Mouse (Mus musculus): Measurements from ENCODE around the gene Rbm10. TPM values are rescaled to one million over a fixed set of nuclear protein-coding genes. Genes with fewer than 3 reads are reported as not detected.

Rbm10 gene
- polyA plus RNA-seq, 1 experiment = 17.3 TPM

DNA sequence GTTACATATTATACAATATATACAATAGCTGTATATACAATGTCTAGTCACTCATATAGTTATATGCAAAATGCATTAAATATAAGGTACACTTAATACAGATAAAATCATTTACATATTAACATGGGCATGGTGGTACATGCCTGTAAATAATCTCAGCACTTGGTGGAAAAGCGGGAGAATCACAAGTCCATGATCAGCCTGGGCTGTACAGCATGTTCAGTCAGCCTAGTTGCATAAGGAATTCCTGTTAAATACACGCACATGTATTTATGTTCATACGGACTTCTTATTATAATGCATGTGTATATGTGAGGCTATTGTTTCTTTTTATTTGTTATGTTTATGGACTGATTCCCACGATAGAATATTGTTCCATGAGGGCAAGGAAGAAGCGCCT is 40.3 kb downstream of the Rbm10 start:
- no peak overlapping the region for H3K27ac ChIP-seq (ENCODE audit: insufficient read depth, low read depth, low read length)
- H3K4me3 ChIP-seq (ENCODE audit: insufficient read depth, low read length) = peak overlapping the region; percentile 58
- no peaks in the 10 kb centered on the region for H3K4me1 ChIP-seq (ENCODE audit: control insufficient read depth, insufficient read depth, low read length)
- TF ChIP-seq CTCF (IDR thresholded peaks at IDR 0.05; ENCODE audit: low read depth, low read length) = no peak
- no peak for TF ChIP-seq POLR2A (IDR thresholded peaks at IDR 0.05; ENCODE audit: borderline replicate concordance, low read depth, low read length)

DNA sequence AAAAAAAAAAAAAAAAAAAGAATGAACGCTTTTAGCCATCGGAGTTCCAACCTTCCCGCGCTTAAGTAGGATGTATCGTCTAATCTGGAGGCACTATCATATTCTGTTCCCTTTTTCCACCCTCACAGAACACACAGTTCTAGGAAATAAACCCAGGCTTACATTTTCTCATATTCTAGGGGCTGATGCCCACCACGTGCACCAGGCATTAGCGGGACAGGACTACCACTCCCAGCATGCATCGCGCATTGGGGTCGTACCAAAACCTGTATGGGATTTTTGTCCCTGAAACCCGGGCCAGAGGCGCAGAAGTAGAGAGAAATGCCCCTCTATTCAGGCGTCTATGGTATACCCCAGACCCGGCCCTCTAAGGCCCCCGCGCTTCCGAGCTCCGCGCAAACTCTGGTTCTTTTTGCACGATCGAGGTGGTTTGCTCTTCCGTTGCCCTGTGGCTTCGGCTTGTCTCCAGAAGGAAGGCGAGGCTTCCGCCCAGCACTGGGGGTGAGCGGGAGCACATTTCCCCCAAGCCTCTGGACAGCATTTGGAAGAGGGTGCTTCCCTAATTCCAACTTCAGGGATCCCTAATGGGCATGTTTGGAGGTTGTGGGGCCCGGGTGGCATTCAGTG is 40.8 kb downstream of the Rbm10 start, which contains the start of gene Uba1:
Gene Uba1 (plus strand): TSS at position 301 of the 627 bp plus-strand sequence.
- Histone ChIP-seq H3K4me1 (ENCODE audit: control insufficient read depth, insufficient read depth, low read length) (no peaks in the 10 kb centered on the region), H3K27ac (ENCODE audit: insufficient read depth, low read depth, low read length) (peak within 1 kb of the TSS; percentile 65), H3K4me3 (ENCODE audit: insufficient read depth, low read length) (peak within 1 kb of the TSS; percentile 58)
- TF ChIP-seq POLR2A (IDR thresholded peaks at IDR 0.05; ENCODE audit: borderline replicate concordance, low read depth, low read length) = no peak
- TF ChIP-seq CTCF (IDR thresholded peaks at IDR 0.05; ENCODE audit: low read depth, low read length) = no peak

DNA sequence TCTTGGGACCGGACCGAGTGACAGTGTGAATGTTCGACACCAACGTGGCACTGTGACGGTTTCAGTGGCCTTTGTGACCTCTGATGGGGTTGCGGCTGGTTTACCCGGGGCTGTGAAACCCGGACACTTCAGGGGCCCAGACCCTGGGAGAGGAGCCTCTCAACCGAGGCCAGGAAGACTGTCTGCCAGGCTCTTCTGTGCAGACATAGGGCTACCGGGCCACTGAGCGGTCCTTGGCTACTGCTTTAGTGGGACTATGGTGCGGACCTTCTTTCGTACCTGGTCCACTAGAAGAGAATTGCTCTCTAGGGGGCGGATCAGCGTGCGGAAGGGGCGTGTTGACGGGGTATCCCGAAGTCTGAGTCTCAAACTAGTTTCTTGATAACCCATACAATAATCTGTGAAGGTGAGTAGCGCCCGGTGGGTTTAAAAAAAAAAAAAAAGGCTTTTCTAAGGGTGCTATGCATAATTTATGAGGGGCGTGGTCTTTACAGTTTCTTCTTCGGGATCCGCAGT is 41.6 kb downstream of the Rbm10 start:
- TF ChIP-seq POLR2A (IDR thresholded peaks at IDR 0.05; ENCODE audit: borderline replicate concordance, low read depth, low read length) (no peak), CTCF (IDR thresholded peaks at IDR 0.05; ENCODE audit: low read depth, low read length) (no peak)
- H3K4me1 ChIP-seq (ENCODE audit: control insufficient read depth, insufficient read depth, low read length) = no peaks in the 10 kb centered on the region
- H3K27ac ChIP-seq (ENCODE audit: insufficient read depth, low read depth, low read length) = peak overlapping the region; percentile 65
- peak overlapping the region; percentile 58 for H3K4me3 ChIP-seq (ENCODE audit: insufficient read depth, low read length)

DNA sequence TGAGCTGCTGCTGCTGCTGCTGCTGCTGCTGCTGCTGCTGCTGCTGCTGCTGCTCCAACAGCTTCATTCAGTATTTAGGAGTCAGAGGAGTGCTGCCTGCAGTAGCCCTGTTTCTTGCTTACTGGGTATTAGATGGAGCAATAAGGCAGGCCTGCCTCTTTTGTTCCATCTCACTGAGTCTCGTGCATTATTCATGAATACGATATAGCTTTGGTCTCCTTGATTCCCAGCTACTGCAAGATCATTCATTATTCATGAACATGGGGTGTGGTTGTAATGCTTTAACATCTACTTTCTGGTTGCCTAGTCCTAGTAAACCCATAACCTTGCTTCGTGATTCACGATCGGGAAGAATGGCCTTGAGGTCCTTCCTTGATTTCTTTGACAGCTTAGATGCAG is 45.0 kb downstream of the Rbm10 start:
- no peak for TF ChIP-seq CTCF (IDR thresholded peaks at IDR 0.05; ENCODE audit: low read depth, low read length)
- TF ChIP-seq POLR2A (IDR thresholded peaks at IDR 0.05; ENCODE audit: borderline replicate concordance, low read depth, low read length) = no peak
- Histone ChIP-seq H3K27ac (ENCODE audit: insufficient read depth, low read depth, low read length) (no peak overlapping the region), H3K4me3 (ENCODE audit: insufficient read depth, low read length) (no peak overlapping the region), H3K4me1 (ENCODE audit: control insufficient read depth, insufficient read depth, low read length) (peaks cover 9% of the 10 kb centered on the region)

DNA sequence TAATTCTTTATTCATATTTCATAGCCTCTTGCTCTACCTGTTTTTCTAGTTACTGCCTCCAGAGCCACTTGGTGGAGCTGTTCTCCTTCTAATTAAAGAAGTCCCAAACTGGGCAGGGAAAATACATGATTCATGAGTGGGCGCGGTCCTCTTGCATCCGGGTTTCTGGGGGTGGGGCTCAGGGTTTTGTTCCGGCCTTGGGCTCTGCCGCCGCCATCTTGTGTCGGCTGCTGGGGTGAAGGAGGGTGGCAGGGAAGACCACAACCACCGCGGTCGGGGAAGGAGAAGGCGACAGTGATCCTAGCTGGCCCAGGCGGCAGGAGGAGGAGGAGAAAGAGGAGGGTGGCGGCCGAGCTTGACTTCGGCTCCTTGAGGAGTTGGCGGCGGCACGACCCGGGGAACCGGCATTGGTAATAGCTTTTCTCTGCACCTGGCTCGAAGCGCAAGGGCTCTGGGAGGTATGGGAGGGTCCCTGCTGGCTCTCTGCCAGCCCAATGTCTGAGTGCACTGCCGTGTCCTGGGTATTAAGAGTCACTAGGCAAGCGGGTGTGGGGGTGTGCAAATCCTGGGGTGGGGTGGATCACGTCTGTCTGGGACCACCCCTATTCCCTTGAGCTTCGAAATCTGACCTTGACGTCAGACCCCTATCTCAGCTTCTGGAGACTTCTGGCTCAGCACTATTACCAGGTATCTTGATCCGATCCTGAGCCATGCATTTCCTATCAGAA is 45.6 kb downstream of the Rbm10 start:
- peaks cover 9% of the 10 kb centered on the region for H3K4me1 ChIP-seq (ENCODE audit: control insufficient read depth, insufficient read depth, low read length)
- TF ChIP-seq CTCF (IDR thresholded peaks at IDR 0.05; ENCODE audit: low read depth, low read length) = no peak
- H3K27ac ChIP-seq (ENCODE audit: insufficient read depth, low read depth, low read length) = peak overlapping the region; percentile 60
- H3K4me3 ChIP-seq (ENCODE audit: insufficient read depth, low read length) = peak overlapping the region; percentile 88

DNA sequence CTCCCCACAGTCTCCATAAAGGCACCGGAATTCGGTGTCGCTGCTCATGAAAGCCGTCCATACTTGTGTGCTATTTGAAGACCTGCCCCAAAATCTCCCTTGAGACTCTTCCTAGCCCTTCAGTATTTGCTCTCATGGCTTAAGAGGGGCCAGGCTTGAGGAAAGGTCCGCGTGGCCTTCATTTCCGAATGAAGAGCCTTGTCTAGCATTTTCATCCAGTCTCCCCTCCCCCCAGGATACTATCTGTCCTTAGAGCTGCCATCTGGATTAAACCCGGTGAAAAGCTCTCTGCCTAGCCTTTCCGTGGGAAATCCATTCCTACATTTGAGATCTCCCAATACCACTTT is 46.1 kb downstream of the Rbm10 start:
- H3K4me1 ChIP-seq (ENCODE audit: control insufficient read depth, insufficient read depth, low read length) = peaks cover 9% of the 10 kb centered on the region
- no peak overlapping the region; the same call in 1 of the 2 replicates for H3K27ac ChIP-seq (ENCODE audit: insufficient read depth, low read depth, low read length)
- H3K4me3 ChIP-seq (ENCODE audit: insufficient read depth, low read length) = peak overlapping the region; percentile 88
- TF ChIP-seq CTCF (IDR thresholded peaks at IDR 0.05; ENCODE audit: low read depth, low read length) = no peak
- no peak for TF ChIP-seq POLR2A (IDR thresholded peaks at IDR 0.05; ENCODE audit: borderline replicate concordance, low read depth, low read length)

DNA sequence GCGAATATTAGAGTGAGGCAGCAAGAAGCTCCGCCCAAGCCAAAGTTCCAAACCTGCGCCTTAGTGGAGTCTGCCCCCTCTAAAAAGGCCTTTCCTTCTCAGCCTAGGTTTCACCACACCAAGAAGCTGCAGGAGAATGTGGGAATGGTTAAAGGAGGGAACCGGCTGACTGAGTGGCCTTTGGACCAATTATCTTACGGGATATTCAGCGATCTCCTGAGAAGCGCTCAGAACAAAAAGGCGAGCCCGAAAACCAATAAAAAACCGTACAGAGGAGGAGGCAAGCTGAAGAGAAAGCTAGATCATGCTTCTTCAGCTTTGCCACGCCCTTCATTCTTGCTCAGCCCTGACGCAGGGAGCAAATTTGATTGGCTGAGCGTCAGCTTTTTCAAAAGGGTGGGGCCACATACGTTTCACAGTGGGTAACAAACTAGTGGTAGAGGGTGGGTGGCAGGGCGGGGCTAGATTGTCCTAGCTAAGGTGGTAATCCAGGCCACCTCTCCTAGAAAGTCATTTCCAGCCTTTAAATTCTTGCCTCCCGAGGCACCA is 70.3 kb downstream of the Rbm10 start, which contains the start of gene Cdk16:
Gene Cdk16 (plus strand): TSS at position 436 of the 549 bp plus-strand sequence.
- no peak for TF ChIP-seq POLR2A (IDR thresholded peaks at IDR 0.05; ENCODE audit: borderline replicate concordance, low read depth, low read length)
- no peak for TF ChIP-seq CTCF (IDR thresholded peaks at IDR 0.05; ENCODE audit: low read depth, low read length)
- peaks cover 13% of the 10 kb centered on the region for H3K4me1 ChIP-seq (ENCODE audit: control insufficient read depth, insufficient read depth, low read length)
- H3K4me3 ChIP-seq (ENCODE audit: insufficient read depth, low read length) = peak within 1 kb of the TSS; percentile 64
- H3K27ac ChIP-seq (ENCODE audit: insufficient read depth, low read depth, low read length) = peak within 1 kb of the TSS; percentile 84

DNA sequence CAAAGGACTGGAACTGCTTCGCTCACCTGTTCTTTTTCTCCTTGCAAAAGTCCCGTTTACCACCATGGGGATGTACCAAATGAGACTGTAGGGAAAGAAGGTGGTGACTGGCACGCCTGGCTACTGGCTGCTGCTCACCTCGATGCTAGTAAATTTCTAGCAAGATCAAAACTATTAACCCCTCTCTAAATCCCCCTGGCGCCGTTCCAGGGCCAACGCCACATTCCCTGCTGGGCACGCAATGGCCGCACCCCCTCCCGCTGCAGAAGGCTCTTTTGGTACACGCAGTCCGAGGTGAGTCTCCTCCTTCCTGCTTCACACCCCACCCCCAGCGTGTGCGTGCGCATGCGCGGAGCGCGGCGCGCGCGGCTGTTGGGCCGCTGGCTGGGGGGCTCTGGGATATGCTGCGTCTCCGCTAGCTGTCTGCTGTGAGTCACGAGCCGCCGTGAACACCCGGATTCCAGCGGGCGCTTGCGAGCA is 70.8 kb downstream of the Rbm10 start:
- peaks cover 13% of the 10 kb centered on the region for H3K4me1 ChIP-seq (ENCODE audit: control insufficient read depth, insufficient read depth, low read length)
- peak overlapping the region; percentile 64 for H3K4me3 ChIP-seq (ENCODE audit: insufficient read depth, low read length)
- no peak for TF ChIP-seq CTCF (IDR thresholded peaks at IDR 0.05; ENCODE audit: low read depth, low read length)
- TF ChIP-seq POLR2A (IDR thresholded peaks at IDR 0.05; ENCODE audit: borderline replicate concordance, low read depth, low read length) = no peak
- peak overlapping the region; percentile 84 for H3K27ac ChIP-seq (ENCODE audit: insufficient read depth, low read depth, low read length)

DNA sequence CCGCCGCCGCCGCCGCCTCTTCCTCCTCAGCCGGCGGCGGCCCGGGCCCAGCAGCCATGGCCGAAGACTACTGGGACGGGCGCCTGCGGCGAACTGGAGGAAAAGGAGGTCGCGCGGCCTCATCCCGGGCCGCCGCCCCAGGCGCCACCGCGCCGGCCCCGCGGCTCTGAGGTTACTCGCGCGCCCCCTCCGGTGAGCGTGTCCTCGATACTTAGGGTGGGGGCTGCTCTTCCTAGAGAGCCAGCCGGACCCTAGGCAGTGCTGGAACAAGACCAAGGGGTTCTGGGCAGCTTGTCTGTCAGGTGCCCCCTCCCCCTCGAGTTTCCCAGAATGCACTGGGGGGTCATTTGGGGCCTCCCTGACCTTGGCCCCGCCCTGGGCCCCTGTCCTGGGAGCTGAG is 71.3 kb downstream of the Rbm10 start:
- TF ChIP-seq POLR2A (IDR thresholded peaks at IDR 0.05; ENCODE audit: borderline replicate concordance, low read depth, low read length) = no peak
- TF ChIP-seq CTCF (IDR thresholded peaks at IDR 0.05; ENCODE audit: low read depth, low read length) = no peak
- peak overlapping the region; percentile 75 for H3K27ac ChIP-seq (ENCODE audit: insufficient read depth, low read depth, low read length)
- H3K4me3 ChIP-seq (ENCODE audit: insufficient read depth, low read length) = peak overlapping the region; percentile 64
- peaks cover 13% of the 10 kb centered on the region for H3K4me1 ChIP-seq (ENCODE audit: control insufficient read depth, insufficient read depth, low read length)

DNA sequence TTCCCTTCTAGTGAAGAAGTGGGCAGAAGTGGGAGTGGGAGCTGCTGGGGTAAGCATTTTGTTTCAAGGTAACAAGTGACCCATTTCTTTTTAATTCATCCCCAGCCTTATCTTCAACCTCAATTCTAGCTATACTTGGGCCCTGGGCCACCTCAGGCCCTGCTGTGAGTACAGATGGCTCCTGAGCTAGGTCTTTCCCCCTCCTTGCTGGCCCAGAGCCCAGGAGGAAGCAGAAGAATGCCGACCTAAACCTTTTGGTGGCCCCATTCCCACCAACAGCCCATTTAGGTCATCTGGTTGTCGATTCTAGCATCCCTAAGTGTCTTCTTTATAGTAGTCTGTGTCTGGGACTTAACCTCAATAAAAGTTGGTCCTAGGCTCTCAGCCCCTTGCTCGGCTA is 74.3 kb downstream of the Rbm10 start:
- Histone ChIP-seq H3K4me1 (ENCODE audit: control insufficient read depth, insufficient read depth, low read length) (peaks cover 12% of the 10 kb centered on the region), H3K27ac (ENCODE audit: insufficient read depth, low read depth, low read length) (no peak overlapping the region), H3K4me3 (ENCODE audit: insufficient read depth, low read length) (no peak overlapping the region)
- TF ChIP-seq CTCF (IDR thresholded peaks at IDR 0.05; ENCODE audit: low read depth, low read length) = no peak

All from bone marrow macrophage, adult 2 months (primary cell).